Mouse (Mus musculus) bone marrow macrophage, adult 2 months (primary cell): ENCODE data around the gene Mroh9. TPM values are rescaled to one million over a fixed set of nuclear protein-coding genes. Genes with fewer than 3 reads are reported as not detected.

Experiments used
- H3K27ac ChIP-seq: 2 replicates; pipeline ENCODE4 v1.5.1; 2012; ENCODE audit warnings: low read depth, low read length; ENCODE audit not compliant: insufficient read depth
- H3K4me1 ChIP-seq: 2 replicates; pipeline ENCODE4 v1.6.1; 2012; ENCODE audit warnings: low read length; ENCODE audit not compliant: control insufficient read depth, insufficient read depth
- H3K4me3 ChIP-seq: 2 replicates; pipeline ENCODE4 v1.5.1; 2012; ENCODE audit warnings: mild to moderate bottlenecking, low read length, moderate library complexity; ENCODE audit not compliant: insufficient read depth
- CTCF ChIP-seq: IDR thresholded peaks from 2 replicates; pipeline ENCODE4 v1.5.1; 2012; ENCODE audit warnings: low read depth, mild to moderate bottlenecking, low read length, moderate library complexity
- POLR2A ChIP-seq: IDR thresholded peaks from 2 replicates; pipeline ENCODE4 v1.6.1; 2012; ENCODE audit warnings: mild to moderate bottlenecking, low read depth, low read length, borderline replicate concordance
- polyA plus RNA-seq: library from polyadenylated mRNA; stranded (reverse); fragments of >200 nt; gene quantifications from 2 replicates; pipeline ENCODE4 v1.2.4, GENCODE M21; 2012; ENCODE audit not compliant: missing spikeins, insufficient read depth, insufficient read length

Mroh9 gene
- not detected in 2 replicates for polyA plus RNA-seq

GRCm38 (mm10) chr1:163085570-163085969, at the start of gene Mroh9:
Gene Mroh9 (minus strand): TSS chr1:163085670.
- no peak for TF ChIP-seq CTCF
- Histone ChIP-seq H3K27ac (no peak within 1 kb of the TSS), H3K4me1 (no peaks in the 10 kb centered on the region), H3K4me3 (no peak within 1 kb of the TSS)

GRCm38 (mm10) chr1:163129976-163130375, 44.5 kb upstream of the Mroh9 start:
- Histone ChIP-seq H3K4me3 (no peak overlapping the region), H3K4me1 (no peaks in the 10 kb centered on the region), H3K27ac (no peak overlapping the region)
- TF ChIP-seq CTCF (no peak), POLR2A (no peak)

- no peak overlapping the region for H3K27ac ChIP-seq
- TF ChIP-seq POLR2A (no peak), CTCF (no peak)
- no peaks in the 10 kb centered on the region for H3K4me1 ChIP-seq
- H3K4me3 ChIP-seq: no peak overlapping the region
These were observed 43.8 kb upstream of the Mroh9 start for GRCm38 (mm10) chr1:163129129-163129900.

DNA sequence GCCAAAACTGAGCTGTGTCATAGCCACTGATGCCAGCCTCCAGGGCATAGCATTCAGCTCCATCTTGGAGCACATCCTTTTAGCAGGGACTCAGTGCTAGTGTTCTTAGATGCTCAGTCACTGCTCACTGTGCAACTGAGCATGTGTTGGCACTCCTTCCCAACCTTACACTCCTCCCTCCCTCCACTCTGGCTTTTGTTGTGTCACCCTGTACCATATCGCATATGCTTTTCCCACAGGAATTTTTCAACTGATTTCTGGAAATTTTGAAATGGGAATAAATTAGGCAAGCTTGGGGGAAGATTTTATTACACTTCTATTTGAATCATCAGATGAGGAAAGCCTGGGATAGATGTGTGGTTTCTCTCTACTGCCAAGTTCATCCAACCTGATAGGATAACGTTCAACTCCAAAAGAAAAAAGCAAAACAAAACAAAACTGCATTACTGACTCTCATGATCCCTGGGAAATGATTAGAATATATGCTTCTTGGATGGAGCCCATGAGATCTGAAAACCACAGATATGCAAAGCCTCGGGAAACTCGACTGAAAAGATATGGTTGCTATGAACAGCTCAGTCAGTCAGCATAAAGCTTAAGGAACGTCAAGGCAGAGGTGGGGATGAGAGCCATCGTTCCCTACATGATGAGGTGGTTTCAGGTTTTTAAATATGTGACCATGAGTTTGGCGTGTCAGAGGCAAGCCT, 40.9 kb upstream of the Mroh9 start:
- Histone ChIP-seq H3K4me1 (no peaks in the 10 kb centered on the region), H3K27ac (no peak overlapping the region), H3K4me3 (no peak overlapping the region)
- TF ChIP-seq POLR2A (no peak), CTCF (no peak)

GRCm38 (mm10) chr1:163122414-163122813, 36.9 kb upstream of the Mroh9 start:
- Histone ChIP-seq H3K4me3 (no peak overlapping the region), H3K4me1 (no peaks in the 10 kb centered on the region), H3K27ac (no peak overlapping the region)
- TF ChIP-seq POLR2A: no peak
- TF ChIP-seq CTCF: no peak

- TF ChIP-seq CTCF (no peak), POLR2A (no peak)
- no peak overlapping the region for H3K27ac ChIP-seq
- H3K4me1 ChIP-seq: no peaks in the 10 kb centered on the region
- H3K4me3 ChIP-seq: no peak overlapping the region
These were observed 28.1 kb upstream of the Mroh9 start for GRCm38 (mm10) chr1:163113461-163114174.

- Histone ChIP-seq H3K4me1 (no peaks in the 10 kb centered on the region), H3K4me3 (no peak overlapping the region), H3K27ac (no peak overlapping the region)
- no peak for TF ChIP-seq POLR2A
- no peak for TF ChIP-seq CTCF
These were observed 27.2 kb upstream of the Mroh9 start for GRCm38 (mm10) chr1:163112482-163113164.

- no peak overlapping the region for H3K4me3 ChIP-seq
- no peak overlapping the region for H3K27ac ChIP-seq
- H3K4me1 ChIP-seq: no peaks in the 10 kb centered on the region
- TF ChIP-seq CTCF (no peak), POLR2A (no peak)
These were observed 19.5 kb upstream of the Mroh9 start for GRCm38 (mm10) chr1:163104960-163105359.

DNA sequence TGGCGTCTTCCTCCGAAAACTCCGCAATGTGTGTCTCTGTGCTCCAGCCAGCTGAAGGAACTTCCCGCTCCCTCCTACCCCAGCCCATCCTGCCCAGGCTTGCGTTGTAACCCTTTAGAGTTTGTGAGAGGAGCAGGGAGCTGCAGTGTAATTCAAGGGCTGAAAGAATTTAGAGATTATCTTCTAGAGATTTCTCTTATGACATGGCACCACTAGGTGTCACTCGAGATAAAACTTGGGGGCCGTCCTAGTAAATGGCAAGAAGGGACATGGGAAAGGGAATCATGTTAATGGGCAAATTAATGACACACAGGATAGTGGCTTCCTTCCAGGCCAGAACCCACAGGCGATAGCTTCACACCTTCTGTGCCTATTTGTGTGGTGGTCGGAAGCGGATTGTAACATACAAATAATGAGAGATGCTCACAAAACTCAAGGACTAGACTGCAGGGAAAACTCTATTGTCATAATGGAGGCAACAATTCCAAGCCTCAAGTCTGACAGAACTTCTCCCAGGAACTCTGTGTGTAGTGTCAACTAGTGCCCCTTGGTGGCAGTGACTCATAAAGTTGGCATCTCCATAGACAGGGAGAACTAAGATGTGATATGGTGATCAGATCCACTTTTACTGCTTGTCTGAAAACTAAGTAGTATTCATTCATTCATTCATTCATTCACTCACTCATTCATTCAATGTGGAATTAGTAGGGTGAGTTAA, 6.1 kb upstream of the Mroh9 start:
- H3K4me1 ChIP-seq: no peaks in the 10 kb centered on the region
- no peak overlapping the region for H3K27ac ChIP-seq
- no peak for TF ChIP-seq CTCF
- TF ChIP-seq POLR2A: no peak
- no peak overlapping the region for H3K4me3 ChIP-seq
